Mouse (Mus musculus): ENCODE results near the gene Ints6l. TPM values are rescaled to one million over a fixed set of nuclear protein-coding genes. Genes with fewer than 3 reads are reported as not detected.
"Not testable (repeated sequence)": the region's sequence is repeated elsewhere in the genome, so short reads cannot be mapped to it uniquely, and the experiment has no call there.

The Ints6l gene
- polyA plus RNA-seq, 1 experiment: 24.0 TPM

GRCm38 (mm10) chrX:56481906-56482305 lies 27.2 kb downstream of the Ints6l start:
- H3K4me3 ChIP-seq (ENCODE audit: control insufficient read depth, insufficient read depth, low read length): no peak overlapping the region
- H3K36me3 ChIP-seq (ENCODE audit: control insufficient read depth, insufficient read depth, low read length): no peaks in the 10 kb centered on the region
- H3K27me3 ChIP-seq (ENCODE audit: control insufficient read depth, insufficient read depth, low read length): no peaks in the 10 kb centered on the region
- H3K4me1 ChIP-seq (replicated peaks; ENCODE audit: control insufficient read depth, insufficient read depth, low read length): no peaks in the 10 kb centered on the region
- WGBS: 54% methylated on average over 3 of the region's 3 CpGs
- DNase-seq: no peak
- H3K27ac ChIP-seq (ENCODE audit: control insufficient read depth, insufficient read depth, low read length): no peak overlapping the region
- TF ChIP-seq POLR2A (IDR thresholded peaks at IDR 0.05; ENCODE audit: control insufficient read depth, extremely low read depth, insufficient read depth, low read length, poor library complexity) (no peak), CTCF (IDR thresholded peaks at IDR 0.05; ENCODE audit: borderline replicate concordance, control insufficient read depth, extremely low read depth, insufficient read depth, low read length, poor library complexity) (no peak)

GRCm38 (mm10) chrX:56489758-56490157 lies 35.1 kb downstream of the Ints6l start:
- Histone ChIP-seq H3K27me3 (ENCODE audit: control insufficient read depth, insufficient read depth, low read length) (no peaks in the 10 kb centered on the region), H3K36me3 (ENCODE audit: control insufficient read depth, insufficient read depth, low read length) (no peaks in the 10 kb centered on the region), H3K4me1 (replicated peaks; ENCODE audit: control insufficient read depth, insufficient read depth, low read length) (no peaks in the 10 kb centered on the region), H3K4me3 (ENCODE audit: control insufficient read depth, insufficient read depth, low read length) (no peak overlapping the region), H3K27ac (ENCODE audit: control insufficient read depth, insufficient read depth, low read length) (no peak overlapping the region)
- DNase-seq: peak; percentile 73
- no peak for TF ChIP-seq CTCF (IDR thresholded peaks at IDR 0.05; ENCODE audit: borderline replicate concordance, control insufficient read depth, extremely low read depth, insufficient read depth, low read length, poor library complexity)
- no peak for TF ChIP-seq POLR2A (IDR thresholded peaks at IDR 0.05; ENCODE audit: control insufficient read depth, extremely low read depth, insufficient read depth, low read length, poor library complexity)
- 9% methylated on average over 1 of the region's 1 CpGs for WGBS

DNA sequence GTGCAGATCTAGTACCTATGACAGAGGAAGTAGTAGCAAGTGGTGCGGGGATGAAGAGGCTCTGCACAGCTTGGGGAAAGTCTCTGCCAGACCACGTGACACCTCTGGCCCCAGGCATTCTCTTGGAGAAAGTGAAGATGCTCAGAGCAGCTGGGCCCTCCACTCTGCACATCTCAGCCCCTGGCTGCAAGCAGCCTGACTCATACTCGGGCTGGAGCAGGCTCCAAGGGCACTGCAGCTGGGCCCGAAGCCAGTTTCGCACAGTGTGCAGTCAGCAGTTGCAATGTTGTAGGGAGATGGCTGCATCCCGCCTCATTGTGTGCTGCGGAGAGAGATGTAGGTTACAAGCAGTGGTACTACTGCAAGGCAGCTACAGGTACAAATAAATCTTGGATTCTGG lies 42.6 kb downstream of the Ints6l start:
- Histone ChIP-seq H3K27me3 (ENCODE audit: control insufficient read depth, insufficient read depth, low read length) (no peaks in the 10 kb centered on the region), H3K4me3 (ENCODE audit: control insufficient read depth, insufficient read depth, low read length) (no peak overlapping the region), H3K36me3 (ENCODE audit: control insufficient read depth, insufficient read depth, low read length) (peaks cover 5% of the 10 kb centered on the region; the same call in 1 of the 2 replicates), H3K4me1 (replicated peaks; ENCODE audit: control insufficient read depth, insufficient read depth, low read length) (no peaks in the 10 kb centered on the region), H3K27ac (ENCODE audit: control insufficient read depth, insufficient read depth, low read length) (no peak overlapping the region)
- no peak for DNase-seq
- WGBS: 85% methylated on average over 7 of the region's 7 CpGs
- no peak for TF ChIP-seq POLR2A (IDR thresholded peaks at IDR 0.05; ENCODE audit: control insufficient read depth, extremely low read depth, insufficient read depth, low read length, poor library complexity)
- no peak for TF ChIP-seq CTCF (IDR thresholded peaks at IDR 0.05; ENCODE audit: borderline replicate concordance, control insufficient read depth, extremely low read depth, insufficient read depth, low read length, poor library complexity)

DNA sequence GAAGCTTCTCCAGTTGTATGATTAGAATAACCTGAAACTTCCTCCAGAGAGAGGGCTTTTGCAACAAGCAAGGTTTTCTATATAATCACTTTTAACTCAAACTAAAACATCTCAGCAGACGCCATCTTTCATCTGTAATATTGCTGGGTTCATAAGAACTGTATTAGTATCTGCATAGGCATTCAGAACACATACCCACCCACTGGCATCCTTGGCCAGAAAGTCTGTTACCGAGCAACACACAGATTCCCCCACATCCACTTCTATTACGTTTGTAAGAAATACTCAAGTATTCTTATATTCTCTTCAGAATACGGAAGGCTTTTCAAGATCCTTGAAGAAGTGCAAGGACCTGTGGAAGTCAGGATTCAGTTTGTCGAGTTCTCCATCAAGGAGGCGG lies 69.8 kb downstream of the Ints6l start, which contains the start of gene Gm10477:
Gene Gm10477, plus strand, starts transcription at position 301 of the 400 bp plus-strand sequence.
- H3K4me3 ChIP-seq (ENCODE audit: control insufficient read depth, insufficient read depth, low read length); DNase-seq; H3K27me3 ChIP-seq (ENCODE audit: control insufficient read depth, insufficient read depth, low read length); H3K36me3 ChIP-seq (ENCODE audit: control insufficient read depth, insufficient read depth, low read length); H3K27ac ChIP-seq (ENCODE audit: control insufficient read depth, insufficient read depth, low read length); H3K4me1 ChIP-seq (replicated peaks; ENCODE audit: control insufficient read depth, insufficient read depth, low read length): not testable (repeated sequence)
- 96% methylated on average over 6 of the region's 6 CpGs for WGBS

DNA sequence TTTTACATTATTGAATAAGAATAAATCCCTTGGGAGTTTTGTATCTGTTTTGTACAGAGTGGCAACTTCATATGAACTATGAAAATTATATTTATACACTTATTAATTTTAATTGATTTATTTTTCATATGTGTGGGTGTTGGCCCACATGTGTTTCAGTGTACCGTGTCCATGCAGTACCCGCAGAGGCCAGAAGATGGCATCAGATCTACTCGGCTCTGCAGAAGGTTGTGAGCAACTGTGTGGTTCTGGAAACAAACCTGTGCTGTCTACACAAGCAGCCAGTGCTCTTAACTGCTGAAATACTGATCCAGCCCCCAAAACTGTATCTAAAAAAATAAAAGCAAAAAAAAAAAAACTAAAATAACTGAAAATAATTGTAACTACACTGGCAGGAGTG lies 76.6 kb downstream of the Ints6l start:
- no peaks in the 10 kb centered on the region for H3K36me3 ChIP-seq (ENCODE audit: control insufficient read depth, insufficient read depth, low read length)
- TF ChIP-seq CTCF (IDR thresholded peaks at IDR 0.05; ENCODE audit: borderline replicate concordance, control insufficient read depth, extremely low read depth, insufficient read depth, low read length, poor library complexity) (no peak), POLR2A (IDR thresholded peaks at IDR 0.05; ENCODE audit: control insufficient read depth, extremely low read depth, insufficient read depth, low read length, poor library complexity) (no peak)
- peak; percentile 58 for DNase-seq
- no peak overlapping the region for H3K27ac ChIP-seq (ENCODE audit: control insufficient read depth, insufficient read depth, low read length)
- H3K4me1 ChIP-seq (replicated peaks; ENCODE audit: control insufficient read depth, insufficient read depth, low read length): no peaks in the 10 kb centered on the region
- 2% methylated on average over 3 of the region's 3 CpGs for WGBS
- no peaks in the 10 kb centered on the region for H3K27me3 ChIP-seq (ENCODE audit: control insufficient read depth, insufficient read depth, low read length)
- H3K4me3 ChIP-seq (ENCODE audit: control insufficient read depth, insufficient read depth, low read length): no peak overlapping the region

DNA sequence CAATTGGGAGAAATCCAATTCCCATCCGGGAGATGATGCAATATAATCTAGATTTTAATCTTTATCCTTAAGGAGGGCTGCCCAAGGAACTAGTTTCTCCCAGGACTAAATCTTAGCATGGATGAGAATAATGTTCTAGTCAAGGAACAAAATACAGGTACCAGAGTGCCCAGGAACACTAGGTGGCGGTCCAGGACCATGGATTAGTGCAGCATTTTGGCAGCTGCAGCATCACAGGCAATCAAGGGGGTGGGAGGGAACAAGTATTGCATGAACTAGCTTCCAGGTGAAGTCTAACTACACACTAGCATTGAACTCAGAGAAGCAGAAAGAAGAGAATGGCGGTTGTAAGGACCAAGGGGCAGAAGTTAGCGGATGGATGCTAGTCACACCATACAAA lies 82.5 kb downstream of the Ints6l start:
- TF ChIP-seq POLR2A (IDR thresholded peaks at IDR 0.05; ENCODE audit: control insufficient read depth, extremely low read depth, insufficient read depth, low read length, poor library complexity) (no peak), CTCF (IDR thresholded peaks at IDR 0.05; ENCODE audit: borderline replicate concordance, control insufficient read depth, extremely low read depth, insufficient read depth, low read length, poor library complexity) (no peak)
- Histone ChIP-seq H3K4me3 (ENCODE audit: control insufficient read depth, insufficient read depth, low read length) (no peak overlapping the region), H3K36me3 (ENCODE audit: control insufficient read depth, insufficient read depth, low read length) (no peaks in the 10 kb centered on the region), H3K27ac (ENCODE audit: control insufficient read depth, insufficient read depth, low read length) (no peak overlapping the region), H3K4me1 (replicated peaks; ENCODE audit: control insufficient read depth, insufficient read depth, low read length) (no peaks in the 10 kb centered on the region), H3K27me3 (ENCODE audit: control insufficient read depth, insufficient read depth, low read length) (no peaks in the 10 kb centered on the region)
- 65% methylated on average over 4 of the region's 4 CpGs for WGBS
- DNase-seq: peak; percentile 1

GRCm38 (mm10) chrX:56549506-56549905 lies 94.8 kb downstream of the Ints6l start, which contains the start of gene Gm648:
Gene Gm648 (minus strand): TSS chrX:56549606.
- no peak for DNase-seq
- WGBS: 93% methylated on average over 7 of the region's 7 CpGs
- Histone ChIP-seq H3K4me3 (ENCODE audit: control insufficient read depth, insufficient read depth, low read length) (no peak within 1 kb of the TSS), H3K27ac (ENCODE audit: control insufficient read depth, insufficient read depth, low read length) (no peak within 1 kb of the TSS), H3K27me3 (ENCODE audit: control insufficient read depth, insufficient read depth, low read length) (no peaks in the 10 kb centered on the region), H3K36me3 (ENCODE audit: control insufficient read depth, insufficient read depth, low read length) (no peaks in the 10 kb centered on the region), H3K4me1 (replicated peaks; ENCODE audit: control insufficient read depth, insufficient read depth, low read length) (no peaks in the 10 kb centered on the region)
- no peak for TF ChIP-seq CTCF (IDR thresholded peaks at IDR 0.05; ENCODE audit: borderline replicate concordance, control insufficient read depth, extremely low read depth, insufficient read depth, low read length, poor library complexity)
- no peak for TF ChIP-seq POLR2A (IDR thresholded peaks at IDR 0.05; ENCODE audit: control insufficient read depth, extremely low read depth, insufficient read depth, low read length, poor library complexity)

All from thymus, adult 2 months (tissue).